Mouse (Mus musculus) E14TG2a.4 (cell line): ENCODE measurements around the gene Gm37240.
A peak's percentile ranks its signal among the peaks of the same experiment; 100 is the strongest.

Experiments used
- H3K27me3 ChIP-seq: 2 replicates; pipeline ENCODE4 v1.6.1; 2014; ENCODE audit warnings: low read length, control low read depth; ENCODE audit not compliant: insufficient read depth
- H3K36me3 ChIP-seq: 2 replicates; pipeline ENCODE4 v1.6.1; 2014; ENCODE audit warnings: low read length, control low read depth; ENCODE audit not compliant: insufficient read depth
- H3K4me1 ChIP-seq: replicated peaks from 2 replicates; pipeline ENCODE4 v1.6.1; 2014; ENCODE audit warnings: low read depth, low read length, control low read depth
- H3K4me3 ChIP-seq: replicated peaks from 2 replicates; pipeline ENCODE4 v1.5.1; 2014; ENCODE audit warnings: mild to moderate bottlenecking, low read length
- H3K9me3 ChIP-seq: 2 replicates; pipeline ENCODE4 v1.6.1; 2014; ENCODE audit warnings: low read length, control low read depth
- CTCF ChIP-seq: conservative IDR thresholded peaks from 2 replicates; pipeline ENCODE4 v1.5.1; 2014; ENCODE audit warnings: low read length
- NANOG ChIP-seq: IDR thresholded peaks from 2 replicates; pipeline ENCODE4 v1.6.1; 2014; ENCODE audit warnings: borderline replicate concordance, low read length, mixed read lengths
- POU5F1 ChIP-seq: IDR thresholded peaks from 2 replicates; pipeline ENCODE4 v1.6.1; 2014; ENCODE audit warnings: low read length, borderline replicate concordance

Gm37240 gene

DNA sequence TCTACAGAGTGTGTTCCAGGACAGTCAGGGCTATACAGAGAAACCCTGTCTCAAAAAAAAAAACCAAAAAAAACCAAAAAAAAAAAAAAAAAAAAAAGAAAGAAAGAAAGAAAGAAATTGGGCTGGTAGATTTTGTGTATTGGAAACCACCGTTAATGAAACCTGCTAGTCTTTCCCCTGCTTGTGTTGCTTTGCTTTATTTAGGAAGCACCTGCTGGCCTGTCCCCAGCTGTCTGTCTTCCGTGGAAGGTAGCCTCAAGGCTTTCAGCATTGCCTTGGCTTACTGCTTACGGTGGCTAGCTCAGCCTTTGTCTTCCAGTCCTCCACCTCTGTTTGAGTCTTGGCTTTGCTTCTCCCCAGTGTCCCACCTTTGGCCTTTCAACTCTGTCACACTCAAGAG lies 1060.4 kb downstream of the Gm37240 start:
- peaks cover 66% of the 10 kb centered on the region for H3K4me1 ChIP-seq
- no peak overlapping the region for H3K4me3 ChIP-seq
- no peaks in the 10 kb centered on the region for H3K9me3 ChIP-seq
- TF ChIP-seq CTCF: no peak
- no peak for TF ChIP-seq NANOG
- no peak for TF ChIP-seq POU5F1
- peaks cover 12% of the 10 kb centered on the region; the same call in 1 of the 2 replicates for H3K36me3 ChIP-seq
- H3K27me3 ChIP-seq: no peaks in the 10 kb centered on the region

DNA sequence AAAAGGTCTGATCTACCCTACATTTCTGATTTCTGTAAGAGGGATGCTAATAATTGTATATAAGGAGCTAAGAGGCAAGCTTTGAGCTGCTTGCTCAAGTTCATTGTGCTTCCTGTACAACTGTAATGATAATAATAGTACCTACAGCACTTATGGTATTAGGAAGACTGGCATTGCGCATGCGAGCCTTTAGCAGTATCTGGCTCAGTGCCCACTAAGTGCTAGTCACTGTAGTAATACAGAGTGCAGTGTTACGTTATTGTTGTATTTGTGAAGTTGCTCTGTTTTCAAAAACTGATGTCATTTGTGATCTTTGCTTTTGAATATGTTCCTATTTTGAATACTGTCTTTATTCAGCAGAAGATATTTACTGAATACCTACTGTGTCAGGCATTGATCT lies 1060.9 kb downstream of the Gm37240 start:
- TF ChIP-seq NANOG (no peak), POU5F1 (no peak)
- H3K4me3 ChIP-seq: no peak overlapping the region
- H3K27me3 ChIP-seq: no peaks in the 10 kb centered on the region
- H3K36me3 ChIP-seq: peaks cover 12% of the 10 kb centered on the region; the same call in 1 of the 2 replicates
- H3K9me3 ChIP-seq: no peaks in the 10 kb centered on the region
- peaks cover 71% of the 10 kb centered on the region for H3K4me1 ChIP-seq

DNA sequence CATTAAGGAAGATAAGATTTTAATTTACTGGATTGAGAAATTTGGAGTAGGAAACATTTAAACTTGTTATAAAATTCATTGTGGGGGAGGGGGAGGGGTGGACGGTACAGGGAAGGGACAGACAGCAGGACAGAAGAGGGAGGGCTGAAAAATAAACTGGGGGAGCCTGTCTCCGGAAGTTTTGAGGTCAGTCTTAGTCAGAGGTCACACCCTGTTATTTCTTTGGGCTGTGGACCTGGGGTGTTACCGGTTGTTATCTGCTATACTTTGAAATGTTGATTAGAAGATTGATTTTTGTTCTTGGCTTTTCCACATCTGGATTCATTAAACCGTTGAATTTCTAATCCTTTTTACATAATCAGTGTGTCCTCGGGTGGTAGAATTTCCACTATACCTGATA lies 1061.3 kb downstream of the Gm37240 start:
- TF ChIP-seq CTCF (no peak), NANOG (no peak), POU5F1 (no peak)
- Histone ChIP-seq H3K27me3 (no peaks in the 10 kb centered on the region), H3K4me1 (peaks cover 75% of the 10 kb centered on the region), H3K4me3 (0 out of 2 replicates have a peak overlapping the region, but pooled peaks have one; percentile 3), H3K36me3 (peaks cover 12% of the 10 kb centered on the region; the same call in 1 of the 2 replicates), H3K9me3 (no peaks in the 10 kb centered on the region)

DNA sequence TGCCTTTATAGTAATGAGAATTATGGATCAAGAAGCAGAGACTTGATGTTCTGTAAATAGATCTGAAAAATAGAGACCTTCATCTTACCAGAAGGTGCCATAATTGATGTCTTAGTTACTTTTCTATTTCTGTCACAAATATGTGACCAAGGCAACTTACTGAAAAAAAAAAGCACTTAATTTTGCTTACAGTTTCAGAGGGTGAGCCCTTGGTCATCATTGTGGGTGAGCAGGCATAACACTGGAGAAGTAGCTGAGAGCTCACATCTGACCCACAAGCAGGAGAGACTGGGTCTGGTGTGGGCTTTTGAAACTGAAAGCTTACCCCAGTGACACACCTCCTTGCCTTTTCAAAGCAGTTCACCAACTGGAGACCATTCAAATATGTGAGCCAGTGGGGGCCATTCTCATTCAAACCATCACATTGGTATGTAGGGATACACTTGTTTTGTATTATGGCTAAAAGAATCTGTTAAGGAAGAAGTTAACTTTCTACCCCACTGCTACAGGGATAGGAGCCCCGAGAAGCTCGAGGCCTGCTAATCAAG lies 1066.6 kb downstream of the Gm37240 start:
- Histone ChIP-seq H3K27me3 (no peaks in the 10 kb centered on the region; the same call in 1 of the 2 replicates), H3K4me1 (peaks cover 84% of the 10 kb centered on the region)
- TF ChIP-seq POU5F1: no peak
- peak; percentile 49; the same call in 1 of the 2 replicates for TF ChIP-seq NANOG
- TF ChIP-seq CTCF: no peak

DNA sequence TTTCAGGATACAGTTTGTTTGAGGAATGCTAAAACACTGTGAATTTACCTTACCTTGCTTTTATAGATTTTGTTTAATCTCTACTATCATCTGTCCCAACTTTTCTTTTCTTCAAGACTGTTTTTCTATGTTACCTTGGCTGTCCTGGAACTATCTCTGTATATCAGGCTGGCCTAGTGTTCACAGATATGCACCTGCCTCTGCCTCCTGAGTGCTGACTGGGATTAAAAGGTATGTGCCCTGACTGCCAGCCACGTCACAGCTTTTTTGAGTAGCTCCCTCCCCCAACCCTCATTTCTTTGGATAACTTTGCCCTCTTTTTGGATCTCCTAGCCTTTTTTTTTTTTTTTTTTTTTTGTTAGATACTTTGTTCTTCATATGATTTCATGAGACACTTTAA lies 1070.4 kb downstream of the Gm37240 start:
- no peak for TF ChIP-seq CTCF
- no peak for TF ChIP-seq POU5F1
- no peak for TF ChIP-seq NANOG
- H3K36me3 ChIP-seq: peaks cover 17% of the 10 kb centered on the region
- H3K9me3 ChIP-seq: no peaks in the 10 kb centered on the region
- no peak overlapping the region for H3K4me3 ChIP-seq
- H3K4me1 ChIP-seq: peaks cover 62% of the 10 kb centered on the region
- H3K27me3 ChIP-seq: no peaks in the 10 kb centered on the region; the same call in 1 of the 2 replicates

More for the DNA sequence above, 1066.6 kb downstream of the Gm37240 start:
- no peaks in the 10 kb centered on the region for H3K9me3 ChIP-seq
- H3K4me3 ChIP-seq: no peak overlapping the region
- H3K36me3 ChIP-seq: peaks cover 25% of the 10 kb centered on the region; the same call in 1 of the 2 replicates

DNA sequence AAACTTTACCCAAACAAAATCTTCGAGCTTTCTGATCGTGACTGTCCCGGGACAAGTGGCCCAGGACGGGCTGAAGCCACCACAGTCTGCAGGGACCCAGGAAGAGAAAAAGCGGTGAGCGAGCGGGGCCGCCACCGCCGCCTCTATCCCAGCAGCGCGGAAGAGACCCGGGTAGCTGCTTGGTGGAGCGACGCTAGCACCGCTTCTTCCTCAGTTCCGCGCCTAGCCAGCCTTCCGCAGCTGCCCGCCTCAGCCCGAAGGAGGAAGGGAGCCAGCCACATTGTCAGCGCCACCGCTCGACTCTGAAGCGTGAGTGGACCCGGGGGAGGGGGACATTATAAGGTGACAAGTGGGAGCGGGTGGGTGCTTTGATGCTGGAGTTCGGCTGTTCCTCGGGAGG lies 1071.9 kb downstream of the Gm37240 start:
- Histone ChIP-seq H3K4me3 (peak overlapping the region; percentile 96), H3K4me1 (peaks cover 49% of the 10 kb centered on the region), H3K27me3 (no peaks in the 10 kb centered on the region; the same call in 1 of the 2 replicates), H3K36me3 (peaks cover 17% of the 10 kb centered on the region), H3K9me3 (no peaks in the 10 kb centered on the region)
- TF ChIP-seq CTCF: no peak
- TF ChIP-seq NANOG: no peak
- TF ChIP-seq POU5F1: no peak

DNA sequence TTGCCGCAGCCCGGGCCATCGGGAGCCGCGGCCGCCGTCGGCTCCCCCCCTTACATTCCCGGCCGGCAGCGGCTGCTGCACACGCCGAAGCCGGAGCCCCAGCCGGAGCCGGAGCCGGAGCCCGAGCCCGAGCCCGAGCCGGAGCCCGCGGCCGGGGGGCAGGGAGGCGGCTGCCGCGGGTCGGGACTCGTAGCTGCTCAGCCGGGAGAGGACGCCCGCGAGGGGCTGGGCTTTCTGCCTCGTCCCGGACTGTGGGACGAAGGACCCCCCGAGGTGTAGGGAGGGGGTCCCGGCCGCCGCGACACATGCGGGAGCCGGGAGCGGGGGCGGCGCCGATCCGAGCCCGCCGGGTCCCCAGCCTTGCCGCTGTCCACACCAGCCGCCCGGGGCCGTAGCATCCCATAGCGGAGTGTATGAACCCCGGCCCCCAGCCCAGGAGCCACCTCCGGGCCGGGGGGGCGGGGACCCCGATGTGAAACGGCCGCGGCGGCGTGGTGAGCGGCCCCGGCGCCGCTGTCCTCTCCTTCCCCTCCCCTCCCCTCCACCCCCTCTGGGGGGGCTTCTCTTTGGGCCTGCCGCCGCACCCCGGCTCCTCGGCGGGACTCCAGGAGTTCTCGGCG lies 1072.4 kb downstream of the Gm37240 start, which contains the start of gene Fbxw7:
TSS of gene Fbxw7 (plus strand) at position 507 of the 620 bp plus-strand sequence.
- TF ChIP-seq NANOG: no peak
- Histone ChIP-seq H3K27me3 (no peaks in the 10 kb centered on the region; the same call in 1 of the 2 replicates), H3K4me1 (peaks cover 43% of the 10 kb centered on the region), H3K36me3 (peaks cover 17% of the 10 kb centered on the region), H3K9me3 (no peaks in the 10 kb centered on the region), H3K4me3 (peak within 1 kb of the TSS; percentile 96)

DNA sequence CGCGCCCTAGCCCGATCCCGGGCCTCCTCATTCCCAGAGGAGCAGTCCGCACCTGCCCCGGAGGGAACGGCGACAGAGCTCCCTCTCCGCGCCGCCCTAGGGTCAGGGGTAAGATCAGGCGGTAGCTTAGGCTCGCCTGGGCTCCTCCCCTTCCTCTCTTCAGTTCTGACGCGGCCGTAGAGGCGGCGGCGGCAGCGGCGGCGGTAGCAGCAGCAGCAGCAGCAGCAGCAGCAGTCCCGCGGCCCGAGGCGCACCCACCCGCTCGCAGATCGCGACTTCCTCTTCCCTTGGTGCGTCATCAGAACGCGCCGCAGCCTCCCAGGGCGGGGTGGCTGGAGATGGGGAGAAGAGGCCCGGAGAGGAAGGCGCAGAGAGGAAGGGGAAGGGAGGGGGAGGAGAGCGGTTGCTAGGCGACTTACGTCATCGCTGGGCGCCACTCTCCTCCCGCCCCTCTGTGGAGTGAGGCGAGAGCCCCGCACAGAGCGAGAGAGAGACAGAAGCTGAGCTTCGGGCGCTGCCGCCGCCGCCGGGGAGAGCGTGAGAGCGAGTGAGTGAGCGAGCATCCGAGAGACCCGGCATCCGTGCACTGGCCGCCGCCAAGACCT lies 1073.1 kb downstream of the Gm37240 start:
- no peaks in the 10 kb centered on the region; the same call in 1 of the 2 replicates for H3K27me3 ChIP-seq
- no peaks in the 10 kb centered on the region for H3K9me3 ChIP-seq
- H3K36me3 ChIP-seq: peaks cover 16% of the 10 kb centered on the region
- TF ChIP-seq POU5F1: no peak
- no peak for TF ChIP-seq NANOG
- TF ChIP-seq CTCF: no peak
- peaks cover 38% of the 10 kb centered on the region for H3K4me1 ChIP-seq
- peak overlapping the region; percentile 96 for H3K4me3 ChIP-seq
